Mouse (Mus musculus) hindlimb bud, embryonic 11.5 days (tissue): ENCODE data around the gene Zfp558.
A peak's percentile ranks its signal among the peaks of the same experiment; 100 is the strongest.
"Not testable (repeated sequence)": the region's sequence is repeated elsewhere in the genome, so short reads cannot be mapped to it uniquely, and the experiment has no call there.

Source experiments
- DNase-seq: peaks from one replicate; pipeline ENCODE4 v3.0.0-alpha.2; 2012; ENCODE audit warnings: low read depth, low spot score; ENCODE audit errors: extremely low spot score

The Zfp558 gene

DNA sequence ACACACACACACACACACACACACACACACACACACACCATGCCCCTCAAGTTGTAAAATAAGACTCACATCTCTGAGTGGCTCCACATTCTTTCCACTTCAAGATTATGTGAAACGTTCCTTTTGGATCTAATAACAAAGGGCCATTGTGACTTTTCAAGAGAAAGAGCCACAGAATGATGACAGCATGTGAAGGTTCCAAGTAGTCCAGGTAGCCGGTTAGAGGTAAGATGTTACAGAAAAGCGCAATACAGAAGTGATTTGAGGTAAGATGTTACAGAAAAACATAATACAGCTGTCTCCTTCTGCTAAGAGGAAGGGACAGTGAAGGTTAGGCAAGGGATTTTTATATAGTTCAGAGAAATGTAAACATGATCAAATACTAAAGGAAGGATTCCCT is at the start of gene Zfp558, which contains the start of gene Mbd3l1:
Zfp558 (minus strand) TSS at position 101 of the 400 bp plus-strand sequence.
Mbd3l1 (plus strand) TSS at position 192 of the 400 bp plus-strand sequence.
- DNase-seq, result no peak

DNA sequence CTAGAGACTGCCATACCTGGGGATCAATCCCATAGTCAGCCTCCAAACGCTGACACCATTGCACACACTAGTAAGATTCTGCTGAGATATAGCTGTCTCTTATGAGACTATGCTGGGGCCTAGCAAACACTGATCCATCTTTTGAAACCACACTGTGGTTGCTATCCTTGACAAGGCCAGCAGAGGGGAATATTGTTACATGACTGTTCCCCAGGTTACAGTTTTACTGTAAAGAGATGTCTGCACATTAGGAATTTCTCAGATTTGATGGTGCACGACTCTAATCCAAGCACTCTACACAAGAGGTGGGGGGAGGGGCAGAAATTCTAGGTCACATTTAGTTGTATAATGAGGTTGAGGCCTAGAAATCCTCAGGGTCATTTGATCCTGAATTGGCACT is 30.0 kb upstream of the Zfp558 start:
- no peak for DNase-seq

DNA sequence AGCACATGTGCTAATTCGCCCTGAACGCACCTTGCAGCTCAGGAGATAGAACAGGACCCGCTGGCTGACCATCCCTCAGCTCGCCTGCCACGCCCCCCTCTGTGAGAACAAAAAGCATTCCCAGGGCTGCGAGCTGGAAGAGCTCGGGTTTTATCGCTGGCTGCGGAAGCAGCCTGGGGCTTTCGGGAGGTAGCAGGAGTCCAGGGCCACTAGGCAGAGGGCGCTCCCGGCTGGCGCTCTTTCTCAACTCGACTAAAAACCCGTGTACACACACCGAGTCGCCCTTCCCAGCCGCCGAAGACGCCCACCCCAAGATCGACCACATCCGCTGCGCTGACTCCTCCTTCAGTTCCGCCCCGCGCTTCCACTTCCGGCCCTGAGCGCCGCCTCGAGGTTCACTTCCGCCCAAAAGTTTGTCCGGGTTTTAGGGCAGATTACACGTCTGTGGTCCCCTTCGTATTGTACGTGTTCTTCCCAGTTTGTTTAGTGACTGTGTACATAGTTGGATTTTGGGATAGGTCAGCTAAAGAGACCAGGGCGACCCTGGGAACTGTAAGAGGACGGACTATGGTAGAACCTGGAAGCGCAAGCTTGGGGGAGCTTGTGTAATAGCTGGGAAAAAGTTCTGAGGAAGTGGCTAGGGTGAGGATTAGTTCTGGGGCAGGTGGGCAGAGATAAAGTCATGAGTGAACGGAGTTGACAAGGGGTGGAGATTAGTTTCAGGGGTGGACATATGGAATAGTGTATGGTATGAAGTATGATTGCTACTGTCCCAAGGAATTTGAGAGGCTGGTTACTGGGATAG is 4.5 kb downstream of the Zfp558 start:
- DNase-seq, result peak; percentile 39

DNA sequence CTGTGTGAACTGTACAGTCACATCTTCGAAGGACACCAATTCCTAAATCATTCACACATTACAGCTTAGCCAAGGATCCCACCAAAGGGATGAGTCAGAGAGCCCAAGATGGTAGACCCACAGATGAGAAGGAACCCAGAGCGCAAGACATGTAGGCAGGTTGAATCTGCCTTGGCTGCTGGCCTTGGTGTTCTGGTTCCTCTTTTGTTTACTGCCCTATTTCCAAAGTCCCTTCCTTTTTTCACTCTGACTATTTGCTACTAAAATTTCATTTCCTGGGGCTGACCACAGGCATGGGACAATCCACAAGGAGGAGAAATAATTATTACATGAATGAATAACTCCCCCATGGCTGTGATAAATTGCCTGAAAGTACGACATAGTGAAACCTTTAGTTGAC is 10.1 kb downstream of the Zfp558 start:
- DNase-seq, result no peak

DNA sequence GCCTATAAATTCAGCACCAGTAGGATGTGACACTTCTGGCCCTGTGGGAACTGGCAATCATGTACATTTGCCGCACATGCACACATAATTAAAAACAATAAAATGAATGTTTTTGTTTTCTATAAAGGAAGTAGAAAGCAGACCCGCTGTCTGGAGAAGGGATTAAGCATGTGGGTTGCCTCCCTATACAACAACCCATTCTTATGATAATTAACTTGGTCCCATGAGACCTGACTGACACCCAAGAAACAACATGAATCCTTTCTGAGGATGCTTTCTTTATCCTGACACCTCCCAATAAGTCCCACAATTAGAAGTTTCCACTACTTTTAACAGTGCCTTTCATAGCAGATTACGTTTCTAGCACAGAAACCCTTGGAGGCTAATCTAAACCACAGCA is 10.7 kb downstream of the Zfp558 start:
- no peak for DNase-seq

DNA sequence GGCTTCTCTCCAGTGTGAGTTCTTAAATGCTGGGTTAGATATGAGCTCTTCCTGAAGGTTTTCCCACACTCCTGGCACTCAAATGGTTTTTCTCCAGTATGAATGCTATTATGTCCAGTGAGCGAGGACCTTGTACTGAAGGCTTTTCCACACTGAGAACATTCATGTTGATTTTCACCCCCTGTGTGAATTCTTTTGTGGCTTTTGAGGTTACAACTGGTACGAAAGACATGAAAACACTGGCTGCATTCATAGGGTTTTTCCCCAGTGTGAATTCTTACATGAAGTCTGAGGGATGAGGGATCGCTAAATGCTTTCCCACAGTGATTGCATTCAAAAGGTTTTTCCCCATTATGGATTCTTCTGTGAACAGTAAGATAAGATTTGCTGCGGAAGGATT is 21.5 kb downstream of the Zfp558 start:
- DNase-seq, result no peak

DNA sequence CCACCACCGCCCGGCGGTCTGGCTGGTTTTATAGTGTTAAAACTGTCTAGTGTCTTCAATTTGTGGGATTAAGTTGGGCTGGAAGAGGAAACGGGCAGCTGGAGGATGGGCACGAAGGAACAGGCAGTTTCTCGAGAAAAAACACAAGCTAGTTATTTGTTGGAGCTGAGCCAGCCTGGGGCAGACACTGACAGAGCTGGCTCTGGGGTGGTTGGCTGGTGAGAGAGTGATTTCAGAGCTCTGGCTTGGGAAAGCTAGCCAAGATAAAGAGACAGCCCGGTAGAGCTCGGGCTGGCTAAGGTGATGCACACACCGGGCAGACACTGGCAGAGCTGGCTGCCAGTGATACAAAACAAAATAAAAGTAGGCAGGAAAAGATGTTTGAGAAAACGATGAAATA is 46.4 kb downstream of the Zfp558 start:
- DNase-seq, result no peak

DNA sequence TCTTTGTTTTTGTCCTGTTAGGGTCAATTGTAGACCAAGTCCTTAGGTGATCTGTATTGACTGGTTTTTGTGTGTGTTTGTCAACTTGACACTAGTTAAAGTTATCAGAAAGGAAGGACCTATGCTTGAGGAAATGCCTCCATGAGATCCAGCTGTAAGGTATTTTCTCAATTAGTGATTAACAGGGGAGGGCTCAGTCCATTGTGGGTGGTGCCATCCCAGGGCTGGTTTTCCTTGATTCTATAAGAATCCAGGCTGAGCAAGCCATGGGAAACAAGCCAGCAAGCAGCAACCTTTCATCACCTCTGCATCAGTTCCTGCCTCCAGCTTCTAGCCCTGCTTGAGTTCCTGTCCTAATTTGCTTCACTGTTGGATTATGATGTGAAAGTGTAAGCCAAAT is 47.7 kb downstream of the Zfp558 start, which contains the start of gene Mbd3l2:
Mbd3l2 (plus strand) TSS at position 301 of the 400 bp plus-strand sequence.
- DNase-seq, result no peak

DNA sequence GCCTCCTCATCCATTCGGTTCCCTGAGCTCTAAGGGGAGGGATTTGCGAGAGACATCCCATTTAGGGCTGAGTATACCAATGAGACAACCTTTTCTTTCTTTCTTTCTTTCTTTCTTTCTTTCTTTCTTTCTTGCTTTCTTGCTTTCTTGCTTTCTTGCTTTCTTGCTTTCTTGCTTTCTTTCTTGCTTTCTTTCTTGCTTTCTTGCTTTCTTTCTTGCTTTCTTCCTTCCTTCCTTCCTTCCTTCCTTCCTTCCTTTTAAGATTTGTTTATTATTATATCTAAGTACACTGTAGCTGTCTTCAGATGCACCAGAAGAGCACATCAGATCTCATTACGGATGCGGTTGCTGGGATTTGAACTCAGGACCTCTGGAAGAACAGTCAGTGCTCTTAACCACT is 65.7 kb downstream of the Zfp558 start:
- not testable (repeated sequence) for DNase-seq
